Mouse (Mus musculus) CH12.LX (cell line): ENCODE data around the gene Ndufaf1.

Experiments
- CHD1 ChIP-seq: IDR thresholded peaks from 2 replicates; pipeline ENCODE4 v1.6.1; 2012; ENCODE audit warnings: low read depth, low read length, improper control_type of control experiment, inconsistent platforms
- CTCF ChIP-seq, 2 experiments: IDR thresholded peaks in 1 of 2; conservative IDR thresholded peaks in 1 of 2; 2 replicates each; pipeline ENCODE4 v1.5.1; 2011 to 2012; ENCODE audit warnings: low read depth in 2 of 2, low read length in 2 of 2, improper control_type of control experiment in 1 of 2, inconsistent platforms in 1 of 2, mild to moderate bottlenecking in 1 of 2, moderate library complexity in 1 of 2
- GABPA ChIP-seq: IDR thresholded peaks from 2 replicates; pipeline ENCODE4 v1.6.1; 2012; ENCODE audit warnings: low read depth, low read length, improper control_type of control experiment, inconsistent platforms; ENCODE audit not compliant: insufficient replicate concordance
- MEF2A ChIP-seq: IDR thresholded peaks from 2 replicates; pipeline ENCODE4 v1.6.1; 2014; ENCODE audit warnings: low read depth, mild to moderate bottlenecking, inconsistent platforms, low read length, improper control_type of control experiment, borderline replicate concordance
- NELFE ChIP-seq: IDR thresholded peaks from 2 replicates; pipeline ENCODE4 v1.6.1; 2011; ENCODE audit warnings: low read depth, low read length, improper control_type of control experiment
- POLR2A ChIP-seq: IDR thresholded peaks from 2 replicates; pipeline ENCODE4 v1.6.1; 2011; ENCODE audit warnings: low read depth, mild to moderate bottlenecking, improper control_type of control experiment, low read length
- USF1 ChIP-seq: IDR thresholded peaks from 2 replicates; pipeline ENCODE4 v1.6.1; 2014; ENCODE audit warnings: low read depth, mild to moderate bottlenecking, inconsistent platforms, low read length, improper control_type of control experiment

GRCm38 (mm10) chr2:119662220-119663182 is at the start of gene Ndufaf1:
- TF ChIP-seq CTCF (conservative IDR thresholded peaks at IDR 0.05 in 1 of 2, IDR thresholded peaks at IDR 0.05 in 1 of 2; ENCODE audit: low read depth in 2 of 2, low read length in 2 of 2) (no peak), MEF2A (peak; percentile 86), NELFE (peak; percentile 86), USF1 (no peak), GABPA (peak; percentile 54; the same call in 1 of the 2 replicates), POLR2A (peak; percentile 77), CHD1 (no peak)
